Mouse (Mus musculus) ES-Bruce4 (cell line): Measurements from ENCODE around the gene Map3k7. TPM values are rescaled to one million over a fixed set of nuclear protein-coding genes. Genes with fewer than 3 reads are reported as not detected.

Experiments used
- H3K27ac ChIP-seq: 2 replicates; pipeline ENCODE4 v1.5.1; 2012; ENCODE audit warnings: low read length, inconsistent platforms; ENCODE audit not compliant: insufficient read depth
- H3K27me3 ChIP-seq: 2 replicates; pipeline ENCODE4 v1.6.1; 2012; ENCODE audit warnings: mild to moderate bottlenecking, low read length, inconsistent platforms; ENCODE audit not compliant: control insufficient read depth, poor library complexity, insufficient read depth, severe bottlenecking
- H3K36me3 ChIP-seq: 2 replicates; pipeline ENCODE4 v1.6.1; 2012; ENCODE audit warnings: inconsistent platforms, mild to moderate bottlenecking, low read length, moderate library complexity; ENCODE audit not compliant: control insufficient read depth, poor library complexity, insufficient read depth, severe bottlenecking
- H3K4me1 ChIP-seq: one replicate; pipeline ENCODE4 v1.8.1; 2011; ENCODE audit warnings: low read length; ENCODE audit not compliant: control insufficient read depth, insufficient read depth
- H3K4me3 ChIP-seq: 2 replicates; pipeline ENCODE4 v1.5.1; 2011; ENCODE audit warnings: low read depth, mild to moderate bottlenecking, low read length
- H3K9ac ChIP-seq: 2 replicates; pipeline ENCODE4 v1.6.1; 2012; ENCODE audit warnings: low read depth, mild to moderate bottlenecking, inconsistent platforms; ENCODE audit not compliant: poor library complexity, severe bottlenecking
- H3K9me3 ChIP-seq: replicated peaks from 2 replicates; pipeline ENCODE4 v1.6.1; 2012; ENCODE audit warnings: mild to moderate bottlenecking, low read length, inconsistent platforms; ENCODE audit not compliant: control insufficient read depth, poor library complexity, insufficient read depth, severe bottlenecking
- CTCF ChIP-seq: IDR thresholded peaks from one replicate; pipeline ENCODE4 v1.8.1; 2011; ENCODE audit warnings: low read depth, low read length
- EP300 ChIP-seq: IDR thresholded peaks from 2 replicates; pipeline ENCODE4 v1.6.1; 2011; ENCODE audit warnings: low read depth, low read length; ENCODE audit not compliant: insufficient read depth
- POLR2A ChIP-seq: IDR thresholded peaks from one replicate; pipeline ENCODE4 v1.8.1; 2011; ENCODE audit warnings: low read length; ENCODE audit not compliant: insufficient read depth
- polyA plus RNA-seq: library from polyadenylated mRNA; stranded (reverse); fragments of >200 nt; gene quantifications from 2 replicates; pipeline ENCODE4 v1.2.4, GENCODE M21; 2011; ENCODE audit warnings: low read depth; ENCODE audit not compliant: missing spikeins, insufficient read depth, insufficient read length

The Map3k7 gene
- polyA plus RNA-seq, 1 experiment: 67.9 TPM

GRCm38 (mm10) chr4:32063291-32063690 is 99.4 kb downstream of the Map3k7 start:
- Histone ChIP-seq H3K4me1 (no peaks in the 10 kb centered on the region), H3K27ac (no peak overlapping the region), H3K36me3 (no peaks in the 10 kb centered on the region), H3K4me3 (no peak overlapping the region), H3K9me3 (no peaks in the 10 kb centered on the region), H3K27me3 (no peaks in the 10 kb centered on the region), H3K9ac (no peak overlapping the region)
- no peak for TF ChIP-seq EP300
- TF ChIP-seq POLR2A: no peak
- TF ChIP-seq CTCF: no peak
